Mouse (Mus musculus) intestine, postnatal 0 days (tissue): ENCODE results near the gene Tacc2. TPM values are rescaled to one million over a fixed set of nuclear protein-coding genes. Genes with fewer than 3 reads are reported as not detected.
A peak's percentile ranks its signal among the peaks of the same experiment; 100 is the strongest.
"Not testable (repeated sequence)": the region's sequence is repeated elsewhere in the genome, so short reads cannot be mapped to it uniquely, and the experiment has no call there.

Experiments
- ATAC-seq: fragments of 200-750 bp; cut with Nextera tagmentation; 2 replicates; pipeline ENCODE4 v1.8.0; 2017; ENCODE audit warnings: mild to moderate bottlenecking, moderate TSS enrichment, moderate library complexity
- H3K27ac ChIP-seq: fragments of 300-500 bp; sonication (generic); 2 replicates; pipeline ENCODE4 v1.5.1; 2014; ENCODE audit warnings: mild to moderate bottlenecking, low read depth, low read length, moderate library complexity
- H3K27me3 ChIP-seq: fragments of 300-500 bp; sonication (generic); replicated peaks from 2 replicates; pipeline ENCODE4 v1.6.1; 2014; ENCODE audit warnings: low read length, mixed read lengths; ENCODE audit not compliant: control insufficient read depth, insufficient read depth
- H3K36me3 ChIP-seq: fragments of 300-500 bp; sonication (generic); 2 replicates; pipeline ENCODE4 v1.6.1; 2014; ENCODE audit warnings: mild to moderate bottlenecking, moderate library complexity; ENCODE audit not compliant: control insufficient read depth, insufficient read depth
- H3K4me1 ChIP-seq: fragments of 300-500 bp; sonication (generic); replicated peaks from 2 replicates; pipeline ENCODE4 v1.6.1; 2014; ENCODE audit warnings: antibody characterized with exemption, low read length, mixed read lengths; ENCODE audit not compliant: control insufficient read depth, insufficient read depth
- H3K4me2 ChIP-seq: fragments of 300-500 bp; sonication (generic); replicated peaks from 2 replicates; pipeline ENCODE4 v1.6.1; 2014; ENCODE audit warnings: low read depth, mild to moderate bottlenecking, moderate library complexity
- H3K4me3 ChIP-seq: fragments of 300-500 bp; sonication (generic); 2 replicates; pipeline ENCODE4 v1.5.1; 2014; ENCODE audit warnings: low read depth, low read length
- H3K9ac ChIP-seq: fragments of 300-500 bp; sonication (generic); 2 replicates; pipeline ENCODE4 v1.6.1; 2014; ENCODE audit warnings: mild to moderate bottlenecking, low read depth, low read length
- H3K9me3 ChIP-seq: fragments of 300-500 bp; sonication (generic); 2 replicates; pipeline ENCODE4 v1.6.1; 2016; ENCODE audit warnings: mixed run types; ENCODE audit not compliant: control insufficient read depth
- CTCF ChIP-seq: sonication (generic); IDR thresholded peaks from 2 replicates; pipeline ENCODE4 v1.5.1; 2016; ENCODE audit warnings: low read depth, mild to moderate bottlenecking, control low read depth, antibody characterized with exemption, moderate library complexity
- WGBS: fragments of 180-500 bp; shearing (Covaris S2); extraction: QIAGEN DNeasy Blood & Tissue Kit; methylation state at CpG from one replicate; pipeline ENCODE4 v1.1.7; 2014; 5-methylcytosine and 5-hydroxymethylcytosine counted together
- polyA plus RNA-seq: library from polyadenylated mRNA; unstranded; fragments of >200 nt; fragmentation: Nextera tagmentation; extraction: Ambion mirVana; gene quantifications from 2 replicates; pipeline ENCODE4 v1.2.1, GENCODE M21; 2015

The Tacc2 gene
- polyA plus RNA-seq, 1 experiment from 2014 or later, result 27.7 TPM

DNA sequence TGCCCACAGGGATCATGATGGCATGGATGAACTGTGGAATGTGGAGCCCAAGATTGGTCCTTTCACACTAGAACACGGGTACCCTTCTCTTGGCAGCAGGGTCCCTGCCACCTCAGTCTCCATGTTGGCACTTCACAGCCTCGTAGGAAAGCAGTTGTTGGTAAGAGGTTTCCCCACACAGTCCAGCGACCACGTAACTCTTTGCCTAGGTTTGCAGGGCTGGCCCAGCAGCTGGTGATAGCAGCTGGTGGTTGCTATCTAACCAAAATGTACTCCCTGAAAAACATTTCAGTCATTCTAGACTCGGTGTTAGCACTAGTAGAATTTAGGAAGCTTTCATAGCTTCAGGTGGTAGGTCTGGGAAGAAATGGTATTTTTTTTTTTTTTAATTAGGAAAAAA lies 81.9 kb downstream of the Tacc2 start:
- no peak overlapping the region for H3K27ac ChIP-seq
- H3K36me3 ChIP-seq, result peaks cover 13% of the 10 kb centered on the region
- no peak for TF ChIP-seq CTCF
- H3K4me2 ChIP-seq, result no peak overlapping the region
- H3K4me1 ChIP-seq, result peaks cover 7% of the 10 kb centered on the region; the same call in 1 of the 2 replicates
- 93% methylated on average over 5 of the region's 5 CpGs for WGBS
- H3K4me3 ChIP-seq, result no peak overlapping the region
- H3K27me3 ChIP-seq, result no peaks in the 10 kb centered on the region
- ATAC-seq, result no peak
- no peaks in the 10 kb centered on the region for H3K9me3 ChIP-seq
- no peak overlapping the region for H3K9ac ChIP-seq

- Histone ChIP-seq H3K4me1 (no peaks in the 10 kb centered on the region), H3K36me3 (peaks cover 22% of the 10 kb centered on the region), H3K27me3 (no peaks in the 10 kb centered on the region), H3K4me3 (no peak overlapping the region), H3K27ac (no peak overlapping the region), H3K9me3 (no peaks in the 10 kb centered on the region), H3K9ac (no peak overlapping the region), H3K4me2 (no peak overlapping the region)
- WGBS, result 64% methylated on average over 5 of the region's 5 CpGs
- no peak for TF ChIP-seq CTCF
- ATAC-seq, result no peak
Observed at GRCm38 (mm10) chr7:130662250-130662649, 85.0 kb downstream of the Tacc2 start.

DNA sequence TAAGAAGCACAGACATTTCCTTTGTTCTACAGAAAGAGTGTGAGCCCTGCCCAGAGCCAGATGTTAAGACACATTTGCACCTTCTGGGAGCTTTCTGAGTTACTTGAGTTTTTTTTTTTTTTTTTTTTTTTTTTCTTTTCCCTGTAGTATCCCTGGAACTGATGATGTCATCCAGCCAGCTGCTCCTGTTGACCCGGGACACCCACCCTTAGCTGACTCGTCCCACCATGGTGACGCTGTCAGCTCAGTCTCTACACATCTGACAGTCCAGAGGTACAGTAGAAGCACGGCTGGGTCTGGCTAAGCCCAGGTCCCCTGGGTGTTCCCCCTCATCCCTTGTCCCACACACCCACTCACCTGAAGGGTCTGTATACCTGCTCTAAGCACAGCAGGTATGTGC lies 85.6 kb downstream of the Tacc2 start:
- Histone ChIP-seq H3K9me3 (no peaks in the 10 kb centered on the region), H3K27ac (no peak overlapping the region), H3K4me3 (no peak overlapping the region), H3K27me3 (no peaks in the 10 kb centered on the region), H3K4me2 (no peak overlapping the region), H3K9ac (no peak overlapping the region), H3K4me1 (no peaks in the 10 kb centered on the region), H3K36me3 (peaks cover 22% of the 10 kb centered on the region)
- 60% methylated on average over 4 of the region's 4 CpGs for WGBS
- no peak for ATAC-seq
- TF ChIP-seq CTCF, result no peak

- Histone ChIP-seq H3K36me3 (peaks cover 22% of the 10 kb centered on the region), H3K4me1 (peaks cover 2% of the 10 kb centered on the region; the same call in 1 of the 2 replicates), H3K9me3 (no peaks in the 10 kb centered on the region), H3K27me3 (no peaks in the 10 kb centered on the region), H3K4me2 (no peak overlapping the region), H3K9ac (no peak overlapping the region), H3K4me3 (no peak overlapping the region), H3K27ac (no peak overlapping the region)
- no peak for ATAC-seq
- TF ChIP-seq CTCF, result no peak
- 94% methylated on average over 5 of the region's 5 CpGs for WGBS
Observed at GRCm38 (mm10) chr7:130664037-130664436, 86.8 kb downstream of the Tacc2 start.

- Histone ChIP-seq H3K27ac (no peak overlapping the region), H3K9me3 (no peaks in the 10 kb centered on the region), H3K36me3 (peaks cover 22% of the 10 kb centered on the region), H3K27me3 (no peaks in the 10 kb centered on the region), H3K4me3 (no peak overlapping the region), H3K4me2 (no peak overlapping the region), H3K4me1 (peaks cover 8% of the 10 kb centered on the region), H3K9ac (no peak overlapping the region)
- WGBS, result 91% methylated on average over 5 of the region's 5 CpGs
- peak; percentile 48 for TF ChIP-seq CTCF
- ATAC-seq, result no peak
Observed at GRCm38 (mm10) chr7:130664629-130665028, 87.4 kb downstream of the Tacc2 start.

DNA sequence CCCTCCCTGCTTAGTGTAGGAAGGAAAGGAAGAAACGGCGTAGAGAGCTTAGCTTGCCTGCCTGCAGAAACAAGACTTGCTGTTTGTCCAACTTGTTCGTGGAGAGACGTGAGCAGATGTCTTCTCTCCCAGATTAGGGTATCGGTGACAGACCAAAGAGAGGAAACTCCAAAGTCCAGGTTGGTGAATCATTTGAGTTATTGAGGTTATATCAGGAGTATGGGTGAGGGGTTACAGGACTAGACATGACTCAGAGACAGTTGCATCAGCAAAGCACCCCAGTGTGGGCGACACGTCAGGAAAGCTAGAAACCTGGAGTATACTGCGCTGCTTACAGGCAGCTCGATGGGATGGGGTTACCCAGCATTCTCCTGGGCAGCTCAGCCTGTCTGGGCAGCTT lies 88.1 kb downstream of the Tacc2 start:
- H3K4me1 ChIP-seq, result peaks cover 13% of the 10 kb centered on the region
- peaks cover 22% of the 10 kb centered on the region for H3K36me3 ChIP-seq
- no peak overlapping the region for H3K9ac ChIP-seq
- TF ChIP-seq CTCF, result no peak
- no peak overlapping the region for H3K27ac ChIP-seq
- H3K4me3 ChIP-seq, result no peak overlapping the region
- 76% methylated on average over 9 of the region's 9 CpGs for WGBS
- H3K27me3 ChIP-seq, result no peaks in the 10 kb centered on the region
- H3K9me3 ChIP-seq, result no peaks in the 10 kb centered on the region
- ATAC-seq, result peak; percentile 52
- H3K4me2 ChIP-seq, result no peak overlapping the region

DNA sequence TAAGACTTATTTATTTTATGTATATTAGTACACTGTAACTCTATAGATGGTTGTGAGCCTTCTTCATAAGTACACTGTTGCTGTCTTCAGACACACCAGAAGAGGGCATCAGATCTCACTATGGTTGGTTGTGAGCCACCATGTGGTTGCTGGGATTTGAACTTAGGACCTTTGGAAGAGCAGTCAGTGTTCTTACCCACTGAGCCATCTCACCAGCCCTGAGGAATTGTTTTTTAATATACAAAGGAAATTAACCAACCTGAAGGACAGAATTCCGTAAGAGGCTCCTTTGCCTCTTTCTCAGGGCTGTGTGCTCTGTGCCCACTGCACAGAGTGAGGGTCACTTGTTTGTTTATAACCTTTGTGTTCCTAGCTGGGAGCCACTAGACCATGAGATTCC lies 90.8 kb downstream of the Tacc2 start:
- 0 out of 2 replicates have a peak, but pooled peaks have one; percentile 16 for TF ChIP-seq CTCF

More for the DNA sequence above, 90.8 kb downstream of the Tacc2 start:
- not testable (repeated sequence) for H3K27ac ChIP-seq, ATAC-seq, H3K9me3 ChIP-seq, H3K4me2 ChIP-seq, H3K4me3 ChIP-seq, H3K9ac ChIP-seq, H3K27me3 ChIP-seq
- 89% methylated on average over 1 of the region's 1 CpGs for WGBS
- peaks cover 25% of the 10 kb centered on the region for H3K36me3 ChIP-seq
- peaks cover 15% of the 10 kb centered on the region for H3K4me1 ChIP-seq
